Mouse (Mus musculus): ENCODE measurements around the gene Hs3st3b1. TPM values are rescaled to one million over a fixed set of nuclear protein-coding genes. Genes with fewer than 3 reads are reported as not detected.

Hs3st3b1 gene
- total RNA-seq, 2 experiments from 2014 or later, result 0.26 to 0.37 TPM

GRCm38 (mm10) chr11:63897011-63897410 lies 25.1 kb downstream of the Hs3st3b1 start:
- no peak for DNase-seq (ENCODE audit: low spot score in 2 of 2)
- Histone ChIP-seq H3K4me3 (no peak overlapping the region), H3K27ac (no peak overlapping the region)
- no peak for TF ChIP-seq CTCF (conservative IDR thresholded peaks at IDR 0.05)

GRCm38 (mm10) chr11:63894188-63894587 lies 27.9 kb downstream of the Hs3st3b1 start:
- no peak for TF ChIP-seq CTCF (conservative IDR thresholded peaks at IDR 0.05)
- DNase-seq (ENCODE audit: low spot score in 2 of 2), result no peak
- Histone ChIP-seq H3K4me3 (no peak overlapping the region), H3K27ac (no peak overlapping the region)

GRCm38 (mm10) chr11:63893557-63893956 lies 28.5 kb downstream of the Hs3st3b1 start:
- TF ChIP-seq CTCF (conservative IDR thresholded peaks at IDR 0.05), result no peak
- Histone ChIP-seq H3K27ac (no peak overlapping the region), H3K4me3 (no peak overlapping the region)
- no peak for DNase-seq (ENCODE audit: low spot score in 2 of 2)

- no peak overlapping the region for H3K4me3 ChIP-seq
- no peak overlapping the region for H3K27ac ChIP-seq
- no peak for DNase-seq (ENCODE audit: low spot score in 2 of 2)
- TF ChIP-seq CTCF (conservative IDR thresholded peaks at IDR 0.05), result no peak
Observed at GRCm38 (mm10) chr11:63891479-63892020, 30.5 kb downstream of the Hs3st3b1 start.

GRCm38 (mm10) chr11:63883385-63883784 lies 38.7 kb downstream of the Hs3st3b1 start:
- Histone ChIP-seq H3K4me3 (no peak overlapping the region), H3K27ac (no peak overlapping the region)
- no peak for DNase-seq (ENCODE audit: low spot score in 2 of 2)
- TF ChIP-seq CTCF (conservative IDR thresholded peaks at IDR 0.05), result no peak

- H3K4me3 ChIP-seq, result no peak overlapping the region
- TF ChIP-seq CTCF (conservative IDR thresholded peaks at IDR 0.05), result no peak
- no peak for DNase-seq (ENCODE audit: low spot score in 2 of 2)
- H3K27ac ChIP-seq, result no peak overlapping the region
Observed at GRCm38 (mm10) chr11:63880296-63880695, 41.8 kb downstream of the Hs3st3b1 start.

GRCm38 (mm10) chr11:63879261-63879660 lies 42.8 kb downstream of the Hs3st3b1 start:
- DNase-seq (ENCODE audit: low spot score in 2 of 2), result no peak
- Histone ChIP-seq H3K27ac (no peak overlapping the region), H3K4me3 (no peak overlapping the region)
- no peak for TF ChIP-seq CTCF (conservative IDR thresholded peaks at IDR 0.05)

- no peak for DNase-seq (ENCODE audit: low spot score in 2 of 2)
- no peak for TF ChIP-seq CTCF (conservative IDR thresholded peaks at IDR 0.05)
- H3K27ac ChIP-seq, result no peak overlapping the region
- H3K4me3 ChIP-seq, result no peak overlapping the region
Observed at GRCm38 (mm10) chr11:63878616-63879015, 43.5 kb downstream of the Hs3st3b1 start.

GRCm38 (mm10) chr11:63862746-63863145 lies 59.3 kb downstream of the Hs3st3b1 start:
- DNase-seq (ENCODE audit: low spot score in 2 of 2), result no peak
- TF ChIP-seq CTCF (conservative IDR thresholded peaks at IDR 0.05), result no peak
- H3K4me3 ChIP-seq, result no peak overlapping the region
- H3K27ac ChIP-seq, result no peak overlapping the region

GRCm38 (mm10) chr11:63861982-63862381 lies 60.1 kb downstream of the Hs3st3b1 start:
- Histone ChIP-seq H3K27ac (no peak overlapping the region), H3K4me3 (no peak overlapping the region)
- no peak for TF ChIP-seq CTCF (conservative IDR thresholded peaks at IDR 0.05)
- DNase-seq (ENCODE audit: low spot score in 2 of 2), result no peak

GRCm38 (mm10) chr11:63851041-63851730 lies 70.9 kb downstream of the Hs3st3b1 start:
- no peak for DNase-seq (ENCODE audit: low spot score in 2 of 2)
- TF ChIP-seq CTCF (conservative IDR thresholded peaks at IDR 0.05), result no peak
- no peak overlapping the region for H3K4me3 ChIP-seq
- H3K27ac ChIP-seq, result no peak overlapping the region

GRCm38 (mm10) chr11:63850261-63850660 lies 71.8 kb downstream of the Hs3st3b1 start:
- no peak overlapping the region for H3K4me3 ChIP-seq
- no peak overlapping the region for H3K27ac ChIP-seq
- TF ChIP-seq CTCF (conservative IDR thresholded peaks at IDR 0.05), result no peak
- DNase-seq (ENCODE audit: low spot score in 2 of 2), result no peak

- Histone ChIP-seq H3K27ac (no peak overlapping the region), H3K4me3 (no peak overlapping the region)
- no peak for DNase-seq (ENCODE audit: low spot score in 2 of 2)
- TF ChIP-seq CTCF (conservative IDR thresholded peaks at IDR 0.05), result no peak
Observed at GRCm38 (mm10) chr11:63845379-63845778, 76.7 kb downstream of the Hs3st3b1 start.

GRCm38 (mm10) chr11:63844701-63845100 lies 77.4 kb downstream of the Hs3st3b1 start:
- no peak for DNase-seq (ENCODE audit: low spot score in 2 of 2)
- TF ChIP-seq CTCF (conservative IDR thresholded peaks at IDR 0.05), result no peak
- Histone ChIP-seq H3K4me3 (no peak overlapping the region), H3K27ac (no peak overlapping the region)
